Mouse (Mus musculus): ENCODE results near the gene Six3.

Gene Six3

GRCm38 (mm10) chr17:85613266-85613860, at the start of gene Six3:
TSS of gene Six3 (plus strand) at chr17:85613608.
- in situ Hi-C loops (cut with MboI, MseI): no loop called here

- in situ Hi-C loops (cut with MboI, MseI): no loop called here
These were observed 49.3 kb upstream of the Six3 start for GRCm38 (mm10) chr17:85564107-85564506.

GRCm38 (mm10) chr17:85574023-85574422, 39.4 kb upstream of the Six3 start:
- in situ Hi-C loops (cut with MboI, MseI): no loop called here

GRCm38 (mm10) chr17:85578290-85578689, 35.1 kb upstream of the Six3 start:
- in situ Hi-C loops (cut with MboI, MseI): no loop called here

- in situ Hi-C loops (cut with MboI, MseI): no loop called here
These were observed 34.1 kb upstream of the Six3 start for GRCm38 (mm10) chr17:85579350-85579749.

- in situ Hi-C loops (cut with MboI, MseI): loop anchor here in 1 of 2 experiments (10.0 kb wide), 1 partner anchor 195 kb away; no protein-coding TSS in a partner anchor
These were observed 33.2 kb upstream of the Six3 start for GRCm38 (mm10) chr17:85580221-85580620.

- in situ Hi-C loops (cut with MboI, MseI): loop anchor here in 1 of 2 experiments (10.0 kb wide), 1 partner anchor 191 kb away; no protein-coding TSS in a partner anchor
These were observed 29.2 kb upstream of the Six3 start for GRCm38 (mm10) chr17:85584170-85584569.

- in situ Hi-C loops (cut with MboI, MseI): loop anchor here in 1 of 2 experiments (10.0 kb wide), 1 partner anchor 190 kb away; no protein-coding TSS in a partner anchor
These were observed 28.8 kb upstream of the Six3 start for GRCm38 (mm10) chr17:85584573-85584972.

- in situ Hi-C loops (cut with MboI, MseI): loop anchor here in 1 of 2 experiments (10.0 kb wide), 1 partner anchor 189 kb away; no protein-coding TSS in a partner anchor
These were observed 27.6 kb upstream of the Six3 start for GRCm38 (mm10) chr17:85585779-85586178.

GRCm38 (mm10) chr17:85591976-85592375, 21.4 kb upstream of the Six3 start:
- in situ Hi-C loops (cut with MboI, MseI): no loop called here

GRCm38 (mm10) chr17:85595853-85596252, 17.6 kb upstream of the Six3 start:
- in situ Hi-C loops (cut with MboI, MseI): no loop called here

GRCm38 (mm10) chr17:85596341-85596890, 17.0 kb upstream of the Six3 start:
- in situ Hi-C loops (cut with MboI, MseI): no loop called here

- in situ Hi-C loops (cut with MboI, MseI): no loop called here
These were observed 13.9 kb upstream of the Six3 start for GRCm38 (mm10) chr17:85599520-85599919.

- in situ Hi-C loops (cut with MboI, MseI): no loop called here
These were observed 6.9 kb upstream of the Six3 start for GRCm38 (mm10) chr17:85606463-85606862.

GRCm38 (mm10) chr17:85607556-85608365, 5.6 kb upstream of the Six3 start:
- in situ Hi-C loops (cut with MboI, MseI): no loop called here

- in situ Hi-C loops (cut with MboI, MseI): no loop called here
These were observed 4.9 kb upstream of the Six3 start for GRCm38 (mm10) chr17:85608366-85609093.

- in situ Hi-C loops (cut with MboI, MseI): no loop called here
These were observed 4.3 kb upstream of the Six3 start for GRCm38 (mm10) chr17:85609094-85609425.

- in situ Hi-C loops (cut with MboI, MseI): no loop called here
These were observed 3.6 kb upstream of the Six3 start for GRCm38 (mm10) chr17:85609621-85610392.

- in situ Hi-C loops (cut with MboI, MseI): no loop called here
These were observed 2.9 kb upstream of the Six3 start for GRCm38 (mm10) chr17:85610393-85611115.

Measured in T-helper 17 cell (primary cell).